Mouse (Mus musculus) kidney, adult 9 months (tissue): Measurements from ENCODE around the gene Olfr894.
"Not testable (repeated sequence)": the region's sequence is repeated elsewhere in the genome, so short reads cannot be mapped to it uniquely, and the experiment has no call there.

Source experiments
- DNase-seq: peaks from one replicate; pipeline ENCODE4 v3.0.0; 2022

Gene Olfr894

DNA sequence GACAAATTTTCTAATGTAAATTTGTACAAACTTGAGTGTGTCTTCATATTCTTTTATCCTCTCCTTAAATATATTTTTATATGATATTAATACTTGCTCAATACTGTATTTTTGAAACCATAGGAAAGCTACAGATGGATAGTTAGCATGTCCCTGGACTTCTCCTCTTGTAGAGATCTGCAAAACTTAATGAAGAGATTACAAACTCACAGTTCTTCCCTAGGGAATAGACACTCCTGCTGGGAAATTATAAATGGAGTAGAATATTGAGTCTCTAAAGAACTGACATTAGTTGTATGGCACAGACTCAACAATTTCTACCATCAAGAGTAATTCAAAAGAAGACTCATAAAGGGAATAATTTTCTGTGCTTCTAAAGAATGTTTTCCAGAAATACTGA is at the start of gene Olfr894:
Gene Olfr894 (plus strand): TSS at position 301 of the 400 bp plus-strand sequence.
- no peak for DNase-seq

DNA sequence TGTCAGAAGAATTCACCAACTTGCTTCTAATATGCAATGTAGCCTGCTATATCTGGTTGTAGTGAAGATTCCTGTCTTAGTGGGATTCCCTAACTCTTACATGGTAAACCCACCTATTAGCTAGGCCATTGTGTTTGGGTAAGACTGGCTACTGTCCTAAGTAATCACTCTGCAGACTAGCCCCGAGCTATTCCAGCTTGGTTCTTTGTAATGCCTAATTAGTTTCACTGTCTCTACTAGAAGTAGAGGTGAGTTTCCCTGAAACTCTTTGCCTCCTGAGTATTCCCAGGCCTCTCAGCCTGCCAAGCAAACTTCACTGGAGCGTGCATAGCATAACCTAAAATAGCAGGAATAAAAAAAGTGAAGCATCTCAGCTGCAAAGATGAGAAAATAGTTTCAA is 49.5 kb upstream of the Olfr894 start:
- not testable (repeated sequence) for DNase-seq

DNA sequence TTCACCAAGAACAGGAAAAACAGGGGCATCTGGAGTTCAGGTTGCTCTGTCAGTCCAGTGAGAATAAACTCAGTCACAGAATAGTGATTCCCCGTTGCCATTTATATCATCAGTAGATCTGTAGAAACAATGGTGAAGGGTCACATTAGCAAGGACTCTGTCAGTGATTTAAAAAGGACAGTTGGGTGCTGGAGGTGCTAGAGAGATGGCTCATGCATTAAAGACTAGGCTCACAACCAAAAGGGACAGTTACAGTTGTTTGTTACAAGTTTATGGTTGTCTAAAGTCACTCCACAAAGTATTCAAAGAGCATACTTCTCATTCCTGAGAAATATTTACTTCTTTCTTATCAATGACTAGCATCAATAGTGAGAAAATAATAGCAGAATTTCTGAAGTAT is 37.1 kb upstream of the Olfr894 start, which contains the start of gene Olfr891:
Gene Olfr891 (minus strand): TSS at position 101 of the 400 bp plus-strand sequence.
- DNase-seq: no peak

GRCm38 (mm10) chr9:38208065-38208464 is 9.8 kb upstream of the Olfr894 start, which contains the start of gene Olfr893:
Gene Olfr893, plus strand, starts transcription at chr9:38208365.
- DNase-seq: no peak

DNA sequence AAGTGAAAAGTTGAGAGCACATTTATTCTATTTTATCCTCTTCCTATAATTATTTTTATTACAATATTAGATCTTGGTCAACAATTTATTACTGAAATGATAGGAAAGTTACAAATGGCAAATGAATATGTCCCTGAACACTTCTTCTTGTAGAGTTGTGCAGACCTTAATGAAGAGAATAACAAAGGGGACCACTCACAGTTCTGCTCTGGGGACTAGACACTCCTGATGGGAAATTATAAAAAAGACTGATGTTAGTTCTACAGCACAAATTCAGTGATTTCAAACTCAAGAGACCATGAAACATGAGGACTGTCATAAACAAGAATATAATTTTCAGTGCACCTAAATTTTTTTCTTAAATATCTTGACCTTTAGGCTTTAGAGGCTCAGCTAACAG is 34.6 kb downstream of the Olfr894 start, which contains the start of gene Olfr143:
Gene Olfr143 (plus strand): TSS at position 301 of the 400 bp plus-strand sequence.
- no peak for DNase-seq

DNA sequence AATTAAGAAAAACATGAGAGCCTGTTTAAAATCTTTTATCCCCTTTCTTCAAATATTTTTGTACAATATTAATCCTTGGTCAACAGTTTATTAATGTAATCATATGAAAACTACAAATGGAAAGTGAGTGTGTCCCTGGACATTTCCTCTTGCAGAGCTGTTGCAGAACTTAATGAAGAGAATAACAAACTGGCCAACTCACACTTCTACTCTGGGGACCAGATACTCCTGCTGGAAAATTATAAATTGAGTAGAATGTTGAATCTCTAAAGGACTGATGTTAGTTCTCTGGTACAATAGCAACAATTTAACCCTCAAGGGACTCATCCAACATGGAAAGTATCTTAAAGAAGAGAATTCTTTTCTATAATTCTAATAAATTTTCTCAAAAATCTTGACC is 49.7 kb downstream of the Olfr894 start, which contains the start of gene Olfr895:
Gene Olfr895 (plus strand): TSS at position 301 of the 400 bp plus-strand sequence.
- no peak for DNase-seq
